ENCODE assay signal across 16 mouse cellular contexts in genomic region chr1:93632723-93633122, GRCm38 (mm10). TPM values are rescaled to one million over a fixed set of nuclear protein-coding genes. Genes with fewer than 3 reads are reported as not detected.
"Had no signal": no experiment of that assay in that cellular context is flagged by ENCODE, and none has a peak within 500 bp of the region (broad histone marks: within the 10 kb centered on the region; RNA-seq: fewer than 3 reads in every experiment).

No protein-coding gene starts in this region.

- H3K9ac ChIP-seq: liver, embryonic 14.5 days; lung, embryonic 15.5 days; midbrain, embryonic 12.5 days had no signal

- H3K27me3 ChIP-seq: lung, embryonic 15.5 days; midbrain, embryonic 12.5 days had no signal

- H3K4me3 ChIP-seq: lung, embryonic 15.5 days; midbrain, embryonic 12.5 days had no signal

- ATAC-seq: intestine, postnatal 0 days; midbrain, embryonic 16.5 days had no signal

- DNase-seq: kidney, adult 2 months; kidney, postnatal 25 days; layer of hippocampus, adult 9-11 months; lung, adult 18-20 months; lung, postnatal 10 days; lung, postnatal 4 days; thymus, adult 18-20 months; thymus, postnatal 36 days had no signal

- H3K27ac ChIP-seq: kidney, postnatal 0 days; layer of hippocampus, adult 2 months; liver, embryonic 14.5 days; lung, embryonic 15.5 days; midbrain, embryonic 12.5 days had no signal

- H3K4me2 ChIP-seq: lung, embryonic 15.5 days had no signal

- H3K9me3 ChIP-seq: lung, embryonic 15.5 days; midbrain, embryonic 12.5 days had no signal

RNA-seq across cellular contexts. Expression of gene Bok, which starts 52.7 kb away (rescaled TPM):
- total RNA-seq: monocyte, adult 5-6 weeks had no signal
